In genomic region chr10:80174705-80175104, GRCm38 (mm10) we compare ENCODE assay signal across 8 mouse cellular contexts. TPM values are rescaled to one million over a fixed set of nuclear protein-coding genes. Genes with fewer than 3 reads are reported as not detected.
DNase-seq lines count a peak whose midpoint lies in the region; ATAC-seq and TF ChIP-seq lines count a peak whose summit lies in the region.

No protein-coding gene starts in this region.

- TF ChIP-seq CTCF in heart, postnatal 0 days (IDR thresholded peaks at IDR 0.05; ENCODE audit: low read depth): peak; percentile 45

- TF ChIP-seq EP300 in heart, postnatal 0 days (IDR thresholded peaks at IDR 0.05; ENCODE audit: low read depth): no peak

- no peaks in the 10 kb centered on the region for H3K9me3 ChIP-seq in heart, postnatal 0 days (replicated peaks; ENCODE audit: control insufficient read depth, low read length)
- H3K9me3 ChIP-seq in heart, embryonic 10.5 days: no peaks in the 10 kb centered on the region
- H3K9me3 ChIP-seq in embryonic facial prominence, embryonic 14.5 days (ENCODE audit: control insufficient read depth, low read length): no peaks in the 10 kb centered on the region
- H3K9me3 ChIP-seq in midbrain, embryonic 13.5 days: no peaks in the 10 kb centered on the region

- ATAC-seq in heart, postnatal 0 days (ENCODE audit: insufficient read depth, low read depth): no peak
- no peak for ATAC-seq in embryonic facial prominence, embryonic 14.5 days (ENCODE audit: low read depth)
- ATAC-seq in midbrain, embryonic 13.5 days: no peak

- no peak overlapping the region for H3K4me2 ChIP-seq in heart, postnatal 0 days (ENCODE audit: low read depth, low read length)
- no peak overlapping the region for H3K4me2 ChIP-seq in embryonic facial prominence, embryonic 14.5 days (ENCODE audit: low read depth, low read length)
- no peak overlapping the region for H3K4me2 ChIP-seq in midbrain, embryonic 13.5 days (replicated peaks)

- H3K27me3 ChIP-seq in heart, postnatal 0 days (ENCODE audit: control insufficient read depth, insufficient read depth, low read length): no peaks in the 10 kb centered on the region
- H3K27me3 ChIP-seq in heart, embryonic 10.5 days (ENCODE audit: insufficient read depth, poor library complexity, severe bottlenecking): 0 out of 2 replicates have a peak, but pooled peaks cover 1% of the 10 kb centered on the region
- no peaks in the 10 kb centered on the region for H3K27me3 ChIP-seq in embryonic facial prominence, embryonic 14.5 days (replicated peaks; ENCODE audit: control insufficient read depth, insufficient read depth, low read length)
- no peaks in the 10 kb centered on the region for H3K27me3 ChIP-seq in midbrain, embryonic 13.5 days

- H3K4me3 ChIP-seq in heart, postnatal 0 days (ENCODE audit: low read depth, low read length): no peak overlapping the region
- H3K4me3 ChIP-seq in heart, embryonic 10.5 days: no peak overlapping the region
- H3K4me3 ChIP-seq in embryonic facial prominence, embryonic 14.5 days (ENCODE audit: low read depth, low read length): no peak overlapping the region
- no peak overlapping the region for H3K4me3 ChIP-seq in midbrain, embryonic 13.5 days (replicated peaks)

- no peak overlapping the region for H3K9ac ChIP-seq in heart, postnatal 0 days (replicated peaks; ENCODE audit: low read depth, low read length)
- no peak overlapping the region for H3K9ac ChIP-seq in embryonic facial prominence, embryonic 14.5 days (ENCODE audit: low read depth, low read length)
- no peak overlapping the region for H3K9ac ChIP-seq in midbrain, embryonic 13.5 days (replicated peaks)

- no peaks in the 10 kb centered on the region for H3K4me1 ChIP-seq in heart, postnatal 0 days (ENCODE audit: control insufficient read depth, insufficient read depth)
- H3K4me1 ChIP-seq in heart, embryonic 10.5 days: peaks cover 63% of the 10 kb centered on the region
- H3K4me1 ChIP-seq in embryonic facial prominence, embryonic 14.5 days (ENCODE audit: control insufficient read depth, insufficient read depth, low read length): 0 out of 2 replicates have a peak, but pooled peaks cover 4% of the 10 kb centered on the region
- peaks cover 66% of the 10 kb centered on the region for H3K4me1 ChIP-seq in midbrain, embryonic 13.5 days (replicated peaks)

- peaks cover 27% of the 10 kb centered on the region for H3K36me3 ChIP-seq in heart, postnatal 0 days (replicated peaks; ENCODE audit: control insufficient read depth, insufficient read depth, low read length)
- H3K36me3 ChIP-seq in heart, embryonic 10.5 days: peaks cover 31% of the 10 kb centered on the region
- peaks cover 29% of the 10 kb centered on the region for H3K36me3 ChIP-seq in embryonic facial prominence, embryonic 14.5 days (ENCODE audit: control insufficient read depth, insufficient read depth, low read length)
- peaks cover 27% of the 10 kb centered on the region for H3K36me3 ChIP-seq in midbrain, embryonic 13.5 days

- DNase-seq in heart, postnatal 0 days (ENCODE audit: low spot score): no peak
- no peak for DNase-seq in heart, embryonic 10.5 days (ENCODE audit: low spot score)
- DNase-seq in A20 (ENCODE audit: low read depth, low spot score) (peak; percentile 84), adipocyte (ENCODE audit: low spot score) (peak; percentile 57)
- peak; percentile 56 for DNase-seq in embryonic facial prominence, embryonic 14.5 days (ENCODE audit: low spot score)
- no peak for DNase-seq in right cerebral cortex, postnatal 36 days (ENCODE audit: low spot score in 2 of 2)
- DNase-seq in frontal cortex, postnatal 10 days (ENCODE audit: low spot score in 2 of 2): no peak

- WGBS in heart, postnatal 0 days: 37% methylated on average over 2 of the region's 2 CpGs
- 33% methylated on average over 2 of the region's 2 CpGs for whole genome bisulfite sequencing in heart, embryonic 10.5 days
- 55% methylated on average over 2 of the region's 2 CpGs for WGBS in embryonic facial prominence, embryonic 14.5 days
- 41% methylated on average over 2 of the region's 2 CpGs for WGBS in midbrain, embryonic 13.5 days

- no peak overlapping the region for H3K27ac ChIP-seq in heart, postnatal 0 days (ENCODE audit: low read depth)
- H3K27ac ChIP-seq in heart, embryonic 10.5 days: no peak overlapping the region
- H3K27ac ChIP-seq in embryonic facial prominence, embryonic 14.5 days (replicated peaks; ENCODE audit: low read depth, low read length): no peak overlapping the region
- H3K27ac ChIP-seq in midbrain, embryonic 13.5 days: 0 out of 2 replicates have a peak overlapping the region, but pooled peaks have one; percentile 22

RNA-seq across cellular contexts. Expression of gene 1600002K03Rik, which starts 2.0 kb away (rescaled TPM):
- total RNA-seq in heart, postnatal 0 days (2014; rRNA removed; ENCODE audit: low replicate concordance): 0.66 and 8.9 TPM in 2 replicates
- polyA plus RNA-seq in heart, postnatal 0 days (2015; fragmentation: Nextera tagmentation; extraction: Ambion mirVana): 4.6 and 5.7 TPM in 2 replicates
- 11.7 and 13.9 TPM in 2 replicates for polyA plus RNA-seq in heart, embryonic 10.5 days (2016; fragmentation: Nextera tagmentation; extraction: Ambion mirVana)
- polyA plus RNA-seq in embryonic facial prominence, embryonic 14.5 days (2014; fragmentation: Nextera tagmentation; extraction: Ambion mirVana): 11.0 and 13.1 TPM in 2 replicates
- polyA plus RNA-seq in midbrain, embryonic 13.5 days (2015; fragmentation: Nextera tagmentation; extraction: Ambion mirVana): 11.9 and 14.5 TPM in 2 replicates

RNA-seq across cellular contexts. Expression of gene Efna2, which starts 4.6 kb away (rescaled TPM):
- total RNA-seq in heart, postnatal 0 days (2014; rRNA removed; ENCODE audit: low replicate concordance): 2.4 and 3.0 TPM in 2 replicates
- polyA plus RNA-seq in heart, postnatal 0 days (2015; fragmentation: Nextera tagmentation; extraction: Ambion mirVana): 3.3 and 3.7 TPM in 2 replicates
- 14.9 and 20.6 TPM in 2 replicates for polyA plus RNA-seq in heart, embryonic 10.5 days (2016; fragmentation: Nextera tagmentation; extraction: Ambion mirVana)
- polyA plus RNA-seq in embryonic facial prominence, embryonic 14.5 days (2014; fragmentation: Nextera tagmentation; extraction: Ambion mirVana): 20.9 and 23.6 TPM in 2 replicates
- 34.5 and 41.3 TPM in 2 replicates for polyA plus RNA-seq in midbrain, embryonic 13.5 days (2015; fragmentation: Nextera tagmentation; extraction: Ambion mirVana)

RNA-seq across cellular contexts. Expression of gene Cirbp, which starts 8.9 kb away (rescaled TPM):
- total RNA-seq in heart, postnatal 0 days (2014; rRNA removed; ENCODE audit: low replicate concordance): 121 and 163 TPM in 2 replicates
- 208 and 330 TPM in 2 replicates for polyA plus RNA-seq in heart, postnatal 0 days (2015; fragmentation: Nextera tagmentation; extraction: Ambion mirVana)
- 85.7 and 98.0 TPM in 2 replicates for polyA plus RNA-seq in heart, embryonic 10.5 days (2016; fragmentation: Nextera tagmentation; extraction: Ambion mirVana)
- 59.7 and 88.3 TPM in 2 replicates for polyA plus RNA-seq in embryonic facial prominence, embryonic 14.5 days (2014; fragmentation: Nextera tagmentation; extraction: Ambion mirVana)
- 354 and 412 TPM in 2 replicates for polyA plus RNA-seq in midbrain, embryonic 13.5 days (2015; fragmentation: Nextera tagmentation; extraction: Ambion mirVana)

RNA-seq across cellular contexts. Expression of gene Midn, which starts 26.6 kb away (rescaled TPM):
- 100 and 122 TPM in 2 replicates for total RNA-seq in heart, postnatal 0 days (2014; rRNA removed; ENCODE audit: low replicate concordance)
- polyA plus RNA-seq in heart, postnatal 0 days (2015; fragmentation: Nextera tagmentation; extraction: Ambion mirVana): 12.4 and 15.8 TPM in 2 replicates
- polyA plus RNA-seq in heart, embryonic 10.5 days (2016; fragmentation: Nextera tagmentation; extraction: Ambion mirVana): 16.1 and 24.4 TPM in 2 replicates
- 34.2 and 37.0 TPM in 2 replicates for polyA plus RNA-seq in embryonic facial prominence, embryonic 14.5 days (2014; fragmentation: Nextera tagmentation; extraction: Ambion mirVana)
- 35.9 and 40.6 TPM in 2 replicates for polyA plus RNA-seq in midbrain, embryonic 13.5 days (2015; fragmentation: Nextera tagmentation; extraction: Ambion mirVana)

RNA-seq across cellular contexts. Expression of gene Cbarp, which starts 34.1 kb away (rescaled TPM):
- total RNA-seq in heart, postnatal 0 days (2014; rRNA removed; ENCODE audit: low replicate concordance): 2.8 and 5.9 TPM in 2 replicates
- 1.0 and 1.1 TPM in 2 replicates for polyA plus RNA-seq in heart, postnatal 0 days (2015; fragmentation: Nextera tagmentation; extraction: Ambion mirVana)
- polyA plus RNA-seq in heart, embryonic 10.5 days (2016; fragmentation: Nextera tagmentation; extraction: Ambion mirVana): 2.0 and 4.0 TPM in 2 replicates
- polyA plus RNA-seq in embryonic facial prominence, embryonic 14.5 days (2014; fragmentation: Nextera tagmentation; extraction: Ambion mirVana): 7.3 and 9.0 TPM in 2 replicates
- polyA plus RNA-seq in midbrain, embryonic 13.5 days (2015; fragmentation: Nextera tagmentation; extraction: Ambion mirVana): 40.6 and 45.3 TPM in 2 replicates

Comparison
In these comparisons a context has a peak if more than half of its experiments do, and no peak if none do; other contexts are left out.
1. DNase-seq: peak in A20 (single experiment), adipocyte (single experiment) and embryonic facial prominence, embryonic 14.5 days (single experiment); none in heart, postnatal 0 days (single experiment), heart, embryonic 10.5 days (single experiment), right cerebral cortex, postnatal 36 days (0 of 2) and frontal cortex, postnatal 10 days (0 of 2).